Mouse (Mus musculus) heart, postnatal 0 days (tissue): ENCODE measurements at regions not wholly inside any gene's neighbourhood (a gene's known extent, or its start where the extent isn't known, plus 50 kb on each side); places are given as distances from the start of the nearest gene placed in this dataset.

Source experiments
- CTCF ChIP-seq: IDR thresholded peaks from 2 replicates; pipeline ENCODE4 v1.5.1; 2016; ENCODE audit warnings: antibody characterized with exemption, control low read depth, low read depth
- EP300 ChIP-seq: IDR thresholded peaks from 2 replicates; pipeline ENCODE4 v1.6.1; 2016; ENCODE audit warnings: antibody characterized with exemption, low read depth

- TF ChIP-seq EP300 (no peak), CTCF (no peak)
Observed at GRCm38 (mm10) chr5:111822882-111823281, 89.2 kb downstream of the Gm26897 start.
